Mouse (Mus musculus) thymus, postnatal 10 days (tissue): ENCODE results near the gene Ube2c.

Source experiments
- DNase-seq, 2 experiments: peaks; one replicate each; pipeline ENCODE4 v3.0.0; 2021; ENCODE audit warnings: low spot score in 2 of 2

Gene Ube2c

GRCm38 (mm10) chr2:164769258-164770037 is at the start of gene Ube2c:
TSS of gene Ube2c (plus strand) at chr2:164769898.
- peak; percentile 95 to 97 for DNase-seq

- DNase-seq, result no peak
Observed at GRCm38 (mm10) chr2:164723276-164723675, 46.4 kb upstream of the Ube2c start.

- peak; percentile 29 to 71 for DNase-seq
Observed at GRCm38 (mm10) chr2:164725895-164726619, 43.6 kb upstream of the Ube2c start.

- DNase-seq, result no peak
Observed at GRCm38 (mm10) chr2:164731719-164732118, 38.0 kb upstream of the Ube2c start.

GRCm38 (mm10) chr2:164733259-164733658 is 36.4 kb upstream of the Ube2c start:
- no peak for DNase-seq

- no peak for DNase-seq
Observed at GRCm38 (mm10) chr2:164734839-164735238, 34.9 kb upstream of the Ube2c start.

DNA sequence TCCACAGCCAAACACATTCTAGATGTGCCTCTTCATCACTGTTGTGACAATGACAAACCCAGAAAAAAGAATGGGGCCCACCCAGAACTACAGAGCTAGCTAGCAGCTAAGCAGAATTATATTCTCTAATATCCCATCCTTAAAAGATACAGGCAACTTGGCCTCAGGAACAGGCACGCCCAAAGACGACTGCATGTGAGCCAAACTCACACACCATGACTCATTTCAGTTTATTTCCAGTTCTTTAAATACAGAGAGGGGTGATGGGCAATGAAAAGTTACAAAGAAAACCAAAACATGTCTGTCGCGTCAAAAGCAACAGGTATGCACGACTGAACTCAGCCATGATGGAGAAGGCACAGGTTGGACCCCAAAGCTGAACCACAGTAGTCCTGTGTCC is 34.3 kb upstream of the Ube2c start:
- no peak for DNase-seq

GRCm38 (mm10) chr2:164737377-164738090 is 32.2 kb upstream of the Ube2c start:
- DNase-seq, result no peak

- no peak for DNase-seq
Observed at GRCm38 (mm10) chr2:164739876-164740275, 29.8 kb upstream of the Ube2c start.

DNA sequence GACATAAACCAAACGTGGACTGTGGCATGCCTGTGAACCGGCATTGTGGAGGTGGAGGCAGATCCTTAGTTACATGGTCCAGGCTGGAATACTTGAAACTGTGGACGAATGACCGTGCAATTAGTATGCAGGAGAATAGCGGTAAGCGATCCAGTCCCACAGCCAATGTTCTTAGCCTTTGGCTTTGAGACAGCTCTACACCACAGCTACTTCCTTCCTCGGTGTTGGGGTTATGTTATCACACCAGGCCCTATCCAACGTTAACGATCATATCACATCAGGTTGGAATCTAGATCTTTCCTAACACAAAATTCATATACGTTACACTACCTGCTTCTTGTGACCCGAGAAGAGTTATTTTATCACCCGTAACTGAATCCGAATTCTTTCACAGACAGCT is 24.7 kb upstream of the Ube2c start:
- DNase-seq, result no peak

DNA sequence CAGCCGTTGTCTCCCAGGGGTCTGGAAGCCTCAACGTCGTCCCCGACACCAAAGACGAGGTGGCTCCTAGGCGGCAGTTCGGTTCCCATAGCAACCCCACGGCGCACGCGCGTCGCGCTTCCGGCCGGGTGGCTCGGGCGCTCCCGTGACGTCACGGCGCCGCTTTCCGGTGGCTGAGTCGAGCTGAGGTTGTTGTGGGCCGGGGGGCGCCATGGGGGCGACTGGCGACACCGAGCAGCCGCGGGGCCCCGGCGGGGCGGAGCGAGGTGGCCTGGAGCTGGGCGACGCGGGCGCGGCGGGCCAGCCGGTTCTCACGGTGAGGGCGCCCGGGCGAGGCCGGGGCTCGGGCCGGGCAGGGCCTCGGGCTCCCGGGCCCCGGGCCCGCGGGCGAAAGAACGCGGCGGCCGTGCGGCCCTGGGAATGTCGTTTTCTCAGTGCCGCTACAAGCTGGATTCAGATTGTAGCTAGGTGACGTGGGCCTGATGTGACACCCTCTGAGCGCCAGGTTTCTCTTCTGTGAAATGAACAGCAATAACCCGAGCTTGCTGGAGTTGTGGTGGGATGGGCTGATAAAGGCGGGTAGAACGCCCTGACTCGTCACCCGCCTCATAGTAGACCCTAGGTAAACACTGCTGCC is 23.7 kb upstream of the Ube2c start, which contains the start of the genes Wfdc3 and Dnttip1:
Wfdc3 (minus strand) TSS at position 89 of the 637 bp plus-strand sequence.
Dnttip1 (plus strand) TSS at position 141 of the 637 bp plus-strand sequence.
- peak; percentile 91 to 98 for DNase-seq

- DNase-seq, result no peak
Observed at GRCm38 (mm10) chr2:164746693-164747092, 23.0 kb upstream of the Ube2c start.

DNA sequence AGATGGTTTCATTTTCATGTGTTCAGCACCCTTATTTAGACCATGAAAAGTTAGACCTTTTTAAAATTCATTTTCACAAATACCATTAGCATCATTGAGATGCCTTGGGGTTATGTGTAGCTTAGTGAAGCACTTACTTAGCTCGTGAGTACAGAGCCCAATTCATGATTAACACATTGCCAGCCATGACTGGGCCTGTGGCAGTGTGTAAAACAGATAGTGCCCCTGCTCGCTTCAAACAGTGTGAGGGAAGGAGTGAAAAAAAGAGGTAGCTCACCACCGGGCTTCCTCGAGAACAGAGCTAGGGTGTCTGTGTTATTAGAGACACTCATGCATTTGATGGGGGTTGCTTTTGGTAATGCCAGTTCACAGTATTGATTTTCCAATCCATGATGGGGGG is 21.5 kb upstream of the Ube2c start:
- no peak for DNase-seq

DNA sequence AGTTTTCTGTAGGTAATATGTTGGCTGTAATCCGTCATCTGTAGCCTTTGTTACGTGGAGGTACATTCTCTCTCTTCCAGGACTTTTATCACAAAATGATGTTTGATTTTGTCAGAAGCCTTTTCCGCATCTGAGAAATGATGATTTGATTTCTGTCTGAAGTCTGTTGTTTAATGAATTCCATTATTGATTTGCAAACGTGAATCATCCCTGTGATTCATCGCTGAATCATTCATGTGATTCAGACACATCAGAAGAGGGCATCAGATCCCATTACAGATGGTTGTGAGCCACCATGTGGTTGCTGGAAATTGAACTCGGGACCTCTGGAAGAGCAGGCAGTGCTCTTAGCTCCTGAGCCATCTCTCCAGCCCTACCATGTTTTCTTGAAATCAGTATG is 20.7 kb upstream of the Ube2c start:
- DNase-seq, result no peak

DNA sequence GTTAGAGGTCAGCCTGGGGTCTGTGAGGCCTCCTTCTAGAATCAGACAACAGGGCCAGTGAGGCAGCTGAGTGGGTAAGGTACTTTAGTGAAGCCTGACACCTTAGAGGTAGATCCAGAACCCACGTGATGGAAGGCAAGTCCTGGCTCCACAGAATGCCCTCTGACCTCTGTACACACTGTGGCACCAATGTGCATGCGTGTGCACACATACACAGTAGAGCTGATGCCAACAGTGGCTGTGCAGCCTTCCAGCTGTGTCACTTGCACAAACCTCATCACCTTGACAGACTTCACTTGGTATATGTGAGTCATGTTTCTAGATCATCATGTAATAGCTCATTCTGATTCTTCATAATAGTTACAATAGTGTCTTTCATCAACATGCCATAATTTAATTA is 17.2 kb upstream of the Ube2c start:
- DNase-seq, result no peak

- no peak for DNase-seq
Observed at GRCm38 (mm10) chr2:164754105-164754504, 15.6 kb upstream of the Ube2c start.

- no peak for DNase-seq
Observed at GRCm38 (mm10) chr2:164754800-164755199, 14.9 kb upstream of the Ube2c start.

- no peak for DNase-seq
Observed at GRCm38 (mm10) chr2:164757841-164758240, 11.9 kb upstream of the Ube2c start.

GRCm38 (mm10) chr2:164758692-164759091 is 11.0 kb upstream of the Ube2c start:
- no peak for DNase-seq

DNA sequence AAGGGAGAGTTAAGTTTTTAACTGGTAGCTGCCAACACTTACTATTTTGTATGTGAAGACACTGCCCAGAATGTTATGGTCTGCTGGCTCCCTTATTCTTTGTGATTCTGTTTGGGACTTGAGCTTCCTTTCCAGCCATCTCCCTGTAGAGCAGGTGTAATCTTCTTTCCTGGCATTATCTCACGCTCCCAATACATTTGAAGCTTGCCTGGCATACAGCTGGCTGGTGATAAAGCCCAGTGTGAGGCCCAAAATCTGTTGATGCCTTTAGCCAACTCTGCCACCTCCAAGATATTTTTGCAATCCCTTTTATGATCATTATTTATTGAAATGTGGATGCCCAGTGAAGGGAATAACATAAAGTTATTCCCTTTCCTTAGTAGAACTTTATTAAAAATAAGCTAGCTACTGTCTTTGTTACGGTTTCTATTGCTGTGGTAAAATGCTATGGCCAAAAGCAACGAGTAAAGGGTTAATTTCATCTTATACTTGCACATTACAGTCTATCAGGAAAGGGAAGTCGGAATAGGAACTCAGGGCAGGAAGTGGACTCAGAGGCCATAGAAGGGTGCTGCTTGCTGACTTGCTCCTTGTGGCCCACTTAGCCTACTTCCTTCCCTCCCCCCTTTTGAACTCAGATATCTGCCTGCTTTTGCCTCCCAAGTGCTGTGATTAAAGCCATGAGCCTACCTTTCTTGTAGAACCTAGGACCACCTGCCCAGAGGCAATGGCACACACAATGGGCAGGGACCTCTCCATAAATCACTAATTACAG is 9.5 kb upstream of the Ube2c start:
- no peak for DNase-seq

GRCm38 (mm10) chr2:164761502-164761901 is 8.2 kb upstream of the Ube2c start:
- DNase-seq, result no peak
